Mouse (Mus musculus) neural tube, embryonic 14.5 days (tissue): ENCODE results near the gene Slc38a8. TPM values are rescaled to one million over a fixed set of nuclear protein-coding genes. Genes with fewer than 3 reads are reported as not detected.

Source experiments
- ATAC-seq: fragments of 200-750 bp; cut with Nextera tagmentation; 2 replicates; pipeline ENCODE4 v1.8.0; 2017; ENCODE audit warnings: low read depth, mild to moderate bottlenecking, moderate TSS enrichment, moderate library complexity
- H3K27ac ChIP-seq: fragments of 300-500 bp; sonication (generic); 2 replicates; pipeline ENCODE4 v1.5.1; 2014; ENCODE audit warnings: low read depth, mild to moderate bottlenecking, control low read depth, low read length, moderate library complexity, mixed read lengths
- H3K27me3 ChIP-seq: fragments of 300-500 bp; sonication (generic); 2 replicates; pipeline ENCODE4 v1.6.1; 2014; ENCODE audit warnings: low read length; ENCODE audit not compliant: control insufficient read depth, insufficient read depth
- H3K36me3 ChIP-seq: fragments of 300-500 bp; sonication (generic); 2 replicates; pipeline ENCODE4 v1.6.1; 2014; ENCODE audit warnings: low read length, mixed read lengths; ENCODE audit not compliant: control insufficient read depth, insufficient read depth
- H3K4me1 ChIP-seq: fragments of 300-500 bp; sonication (generic); 2 replicates; pipeline ENCODE4 v1.6.1; 2014; ENCODE audit warnings: low read length; ENCODE audit not compliant: control insufficient read depth, insufficient read depth
- H3K4me2 ChIP-seq: fragments of 300-500 bp; sonication (generic); 2 replicates; pipeline ENCODE4 v1.6.1; 2014; ENCODE audit warnings: mild to moderate bottlenecking, low read depth, low read length, control low read depth
- H3K4me3 ChIP-seq: fragments of 300-500 bp; sonication (generic); 2 replicates; pipeline ENCODE4 v1.5.1; 2014; ENCODE audit warnings: low read depth, low read length, control low read depth, mixed read lengths
- H3K9ac ChIP-seq: fragments of 300-500 bp; sonication (generic); replicated peaks from 2 replicates; pipeline ENCODE4 v1.6.1; 2014; ENCODE audit warnings: low read depth, mild to moderate bottlenecking, control low read depth, low read length, mixed read lengths
- H3K9me3 ChIP-seq: fragments of 300-500 bp; sonication (generic); 2 replicates; pipeline ENCODE4 v1.6.1; 2016; ENCODE audit warnings: low read length; ENCODE audit not compliant: control insufficient read depth
- WGBS: fragments of 180-500 bp; shearing (Covaris S2); extraction: QIAGEN DNeasy Blood & Tissue Kit; methylation state at CpG from one replicate; pipeline ENCODE4 v1.1.7; 2014; 5-methylcytosine and 5-hydroxymethylcytosine counted together
- polyA plus RNA-seq: library from polyadenylated mRNA; unstranded; fragments of >200 nt; fragmentation: Nextera tagmentation; extraction: Ambion mirVana; gene quantifications from 2 replicates; pipeline ENCODE4 v1.2.1, GENCODE M21; 2014

The Slc38a8 gene
- polyA plus RNA-seq, 1 experiment from 2014 or later = not detected

- no peaks in the 10 kb centered on the region for H3K36me3 ChIP-seq
- H3K9me3 ChIP-seq = no peaks in the 10 kb centered on the region
- H3K27me3 ChIP-seq = peaks cover 7% of the 10 kb centered on the region; the same call in 1 of the 2 replicates
- peak overlapping the region; percentile 76 for H3K4me2 ChIP-seq
- H3K4me3 ChIP-seq = peak overlapping the region; percentile 58
- peak; percentile 39; the same call in 1 of the 2 replicates for ATAC-seq
- peak overlapping the region; percentile 70 for H3K9ac ChIP-seq
- H3K27ac ChIP-seq = no peak overlapping the region
- H3K4me1 ChIP-seq = no peaks in the 10 kb centered on the region
- 1% methylated on average over 42 of the region's 80 CpGs for WGBS
These were observed 54.3 kb downstream of the Slc38a8 start for GRCm38 (mm10) chr8:119446990-119447780.

- H3K27me3 ChIP-seq = peaks cover 7% of the 10 kb centered on the region; the same call in 1 of the 2 replicates
- ATAC-seq = peak; percentile 66
- no peaks in the 10 kb centered on the region for H3K36me3 ChIP-seq
- H3K4me2 ChIP-seq = peak within 1 kb of the TSS; percentile 76
- peak within 1 kb of the TSS; percentile 58 for H3K4me3 ChIP-seq
- H3K27ac ChIP-seq = no peak within 1 kb of the TSS
- H3K9ac ChIP-seq = peak within 1 kb of the TSS; percentile 70
- no peaks in the 10 kb centered on the region for H3K9me3 ChIP-seq
- WGBS = 3% methylated on average over 17 of the region's 52 CpGs
- H3K4me1 ChIP-seq = no peaks in the 10 kb centered on the region
These were observed 55.1 kb downstream of the Slc38a8 start, which contains the start of gene Necab2 for GRCm38 (mm10) chr8:119446211-119446989. Gene Necab2 (plus strand): TSS chr8:119446719.

- 96% methylated on average over 8 of the region's 8 CpGs for WGBS
- ATAC-seq = no peak
- no peaks in the 10 kb centered on the region for H3K9me3 ChIP-seq
- no peaks in the 10 kb centered on the region; the same call in none of the 2 replicates for H3K4me1 ChIP-seq
- H3K9ac ChIP-seq = no peak overlapping the region
- H3K27ac ChIP-seq = no peak overlapping the region
- H3K4me2 ChIP-seq = no peak overlapping the region
- H3K4me3 ChIP-seq = no peak overlapping the region
- no peaks in the 10 kb centered on the region for H3K36me3 ChIP-seq
- 0 out of 2 replicates have a peak, but pooled peaks cover 1% of the 10 kb centered on the region for H3K27me3 ChIP-seq
These were observed 58.5 kb downstream of the Slc38a8 start for GRCm38 (mm10) chr8:119442970-119443369.

DNA sequence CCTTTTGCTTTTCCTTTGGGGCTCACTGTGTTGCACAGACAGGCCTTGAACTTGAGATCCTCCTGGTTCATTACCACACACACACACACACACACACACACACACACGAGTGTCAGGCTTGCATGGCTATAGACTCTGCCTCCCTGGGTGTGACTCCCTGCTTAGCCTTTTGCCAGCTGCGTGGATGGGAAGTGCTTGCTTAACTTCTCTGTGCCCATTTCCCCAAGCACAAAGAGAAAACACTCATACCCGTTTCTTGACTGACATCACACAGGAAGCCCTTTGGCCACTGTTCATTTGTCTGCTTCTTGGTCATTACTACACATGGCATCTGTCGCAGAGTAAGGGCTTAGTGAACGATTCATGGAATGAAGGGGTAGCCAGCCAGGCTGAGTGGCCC is 59.5 kb downstream of the Slc38a8 start:
- H3K4me2 ChIP-seq = no peak overlapping the region
- H3K4me3 ChIP-seq = no peak overlapping the region
- H3K4me1 ChIP-seq = no peaks in the 10 kb centered on the region; the same call in none of the 2 replicates

DNA sequence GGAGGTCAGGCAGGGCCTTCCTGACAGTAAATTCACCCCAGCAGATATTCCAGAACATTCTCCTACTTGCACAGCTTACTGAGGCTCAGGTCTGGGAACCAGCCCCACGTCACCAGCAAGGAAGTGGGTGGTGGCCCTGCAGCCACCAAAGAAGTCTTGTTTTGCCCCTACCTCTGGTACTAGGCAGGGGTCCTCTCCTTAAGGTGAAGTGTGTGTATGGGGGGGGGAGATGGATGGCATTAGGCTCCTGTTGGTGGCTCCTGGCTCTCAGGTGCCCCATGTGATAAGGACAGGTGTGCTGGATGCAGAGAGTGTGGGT is 60.6 kb downstream of the Slc38a8 start:
- no peaks in the 10 kb centered on the region for H3K9me3 ChIP-seq
- WGBS = 53% methylated on average over 1 of the region's 1 CpGs
- no peak for ATAC-seq
- no peaks in the 10 kb centered on the region for H3K36me3 ChIP-seq
- H3K4me2 ChIP-seq = no peak overlapping the region
- H3K27ac ChIP-seq = no peak overlapping the region
- H3K4me3 ChIP-seq = no peak overlapping the region
- no peaks in the 10 kb centered on the region for H3K27me3 ChIP-seq
- H3K9ac ChIP-seq = no peak overlapping the region
- no peaks in the 10 kb centered on the region; the same call in none of the 2 replicates for H3K4me1 ChIP-seq

More for the DNA sequence above, 59.5 kb downstream of the Slc38a8 start:
- H3K36me3 ChIP-seq = no peaks in the 10 kb centered on the region
- no peak overlapping the region for H3K9ac ChIP-seq
- ATAC-seq = no peak
- H3K9me3 ChIP-seq = no peaks in the 10 kb centered on the region
- no peaks in the 10 kb centered on the region for H3K27me3 ChIP-seq
- no peak overlapping the region for H3K27ac ChIP-seq
- 77% methylated on average over 5 of the region's 5 CpGs for WGBS

- no peak overlapping the region for H3K4me3 ChIP-seq
- H3K27ac ChIP-seq = no peak overlapping the region
- no peaks in the 10 kb centered on the region for H3K36me3 ChIP-seq
- H3K27me3 ChIP-seq = no peaks in the 10 kb centered on the region
- no peak overlapping the region for H3K4me2 ChIP-seq
- ATAC-seq = peak; percentile 45; the same call in 1 of the 2 replicates
- H3K9me3 ChIP-seq = no peaks in the 10 kb centered on the region
- no peak overlapping the region for H3K9ac ChIP-seq
- WGBS = 8% methylated on average over 16 of the region's 16 CpGs
- H3K4me1 ChIP-seq = no peaks in the 10 kb centered on the region; the same call in none of the 2 replicates
These were observed 61.1 kb downstream of the Slc38a8 start for GRCm38 (mm10) chr8:119440250-119440951.

- ATAC-seq = peak; percentile 71
- no peak overlapping the region for H3K9ac ChIP-seq
- H3K36me3 ChIP-seq = no peaks in the 10 kb centered on the region
- no peak overlapping the region for H3K4me2 ChIP-seq
- WGBS = 36% methylated on average over 7 of the region's 7 CpGs
- no peak overlapping the region for H3K27ac ChIP-seq
- no peak overlapping the region for H3K4me3 ChIP-seq
- H3K27me3 ChIP-seq = no peaks in the 10 kb centered on the region
- H3K4me1 ChIP-seq = no peaks in the 10 kb centered on the region; the same call in none of the 2 replicates
- H3K9me3 ChIP-seq = no peaks in the 10 kb centered on the region
These were observed 61.6 kb downstream of the Slc38a8 start for GRCm38 (mm10) chr8:119439893-119440249.

GRCm38 (mm10) chr8:119439424-119439823 is 62.1 kb downstream of the Slc38a8 start:
- Histone ChIP-seq H3K27me3 (no peaks in the 10 kb centered on the region), H3K27ac (no peak overlapping the region), H3K9ac (no peak overlapping the region), H3K4me2 (no peak overlapping the region), H3K4me1 (no peaks in the 10 kb centered on the region; the same call in none of the 2 replicates), H3K9me3 (no peaks in the 10 kb centered on the region), H3K4me3 (no peak overlapping the region), H3K36me3 (no peaks in the 10 kb centered on the region)
- 86% methylated on average over 2 of the region's 2 CpGs for WGBS
- ATAC-seq = no peak
